Mouse (Mus musculus) intestine, embryonic 15.5 days (tissue): Measurements from ENCODE around the gene Sdf4. TPM values are rescaled to one million over a fixed set of nuclear protein-coding genes. Genes with fewer than 3 reads are reported as not detected.

ENCODE experiments used
- ATAC-seq: fragments of 200-750 bp; cut with Nextera tagmentation; 2 replicates; pipeline ENCODE4 v1.8.0; 2017; ENCODE audit warnings: moderate TSS enrichment, moderate library complexity
- H3K27ac ChIP-seq: fragments of 300-500 bp; sonication (generic); 2 replicates; pipeline ENCODE4 v1.5.1; 2015; ENCODE audit warnings: mild to moderate bottlenecking, inconsistent platforms
- H3K27me3 ChIP-seq: fragments of 300-500 bp; sonication (generic); replicated peaks from 2 replicates; pipeline ENCODE4 v1.6.1; 2015; ENCODE audit warnings: inconsistent platforms
- H3K36me3 ChIP-seq: fragments of 300-500 bp; sonication (generic); 2 replicates; pipeline ENCODE4 v1.6.1; 2015; ENCODE audit warnings: inconsistent platforms
- H3K4me1 ChIP-seq: fragments of 300-500 bp; sonication (generic); replicated peaks from 2 replicates; pipeline ENCODE4 v1.6.1; 2015; ENCODE audit warnings: inconsistent platforms
- H3K4me2 ChIP-seq: fragments of 300-500 bp; sonication (generic); replicated peaks from 2 replicates; pipeline ENCODE4 v1.6.1; 2015; ENCODE audit warnings: mild to moderate bottlenecking, inconsistent platforms
- H3K4me3 ChIP-seq: fragments of 300-500 bp; sonication (generic); replicated peaks from 2 replicates; pipeline ENCODE4 v1.5.1; 2015; ENCODE audit warnings: inconsistent platforms
- H3K9ac ChIP-seq: fragments of 300-500 bp; sonication (generic); 2 replicates; pipeline ENCODE4 v1.6.1; 2015; ENCODE audit warnings: inconsistent platforms
- H3K9me3 ChIP-seq: fragments of 300-500 bp; sonication (generic); 2 replicates; pipeline ENCODE4 v1.6.1; 2016; ENCODE audit warnings: inconsistent platforms
- WGBS: fragments of 180-500 bp; shearing (Covaris S2); methylation state at CpG from one replicate; pipeline ENCODE4 v1.1.7; 2015; 5-methylcytosine and 5-hydroxymethylcytosine counted together
- polyA plus RNA-seq: library from polyadenylated mRNA; unstranded; fragments of >200 nt; fragmentation: Nextera tagmentation; extraction: Ambion mirVana; gene quantifications from 2 replicates; pipeline ENCODE4 v1.2.1, GENCODE M21; 2015

The Sdf4 gene
- polyA plus RNA-seq, 1 experiment from 2014 or later, result 154 TPM

GRCm38 (mm10) chr4:156014436-156014835 lies 21.8 kb downstream of the Sdf4 start:
- H3K4me3 ChIP-seq, result no peak overlapping the region
- no peak overlapping the region for H3K27ac ChIP-seq
- ATAC-seq, result no peak
- peaks cover 24% of the 10 kb centered on the region for H3K36me3 ChIP-seq
- 86% methylated on average over 2 of the region's 2 CpGs for WGBS
- H3K9me3 ChIP-seq, result no peaks in the 10 kb centered on the region
- H3K9ac ChIP-seq, result no peak overlapping the region
- H3K4me2 ChIP-seq, result no peak overlapping the region
- no peaks in the 10 kb centered on the region for H3K27me3 ChIP-seq
- H3K4me1 ChIP-seq, result no peaks in the 10 kb centered on the region

DNA sequence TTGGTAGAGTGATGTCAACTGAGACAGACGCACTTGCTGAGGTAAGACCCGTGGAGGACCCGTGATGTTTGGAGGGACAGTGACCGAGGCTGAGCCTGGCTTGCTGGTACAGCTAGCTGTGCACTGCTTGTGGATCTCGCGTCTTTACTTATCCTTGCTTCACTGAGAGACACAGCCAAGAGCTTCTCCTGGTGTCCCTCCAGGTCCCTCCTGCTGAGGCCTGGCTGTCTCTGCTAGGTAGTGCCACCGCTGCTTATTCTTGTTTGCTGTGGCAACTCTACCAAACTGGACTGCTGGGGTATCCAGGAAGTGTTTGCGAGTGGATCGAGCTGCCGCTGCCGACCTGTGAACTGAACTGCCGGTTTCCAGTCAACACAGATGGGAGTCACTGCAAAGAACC lies 27.1 kb downstream of the Sdf4 start:
- no peaks in the 10 kb centered on the region for H3K4me1 ChIP-seq
- ATAC-seq, result no peak
- WGBS, result 88% methylated on average over 12 of the region's 12 CpGs
- no peaks in the 10 kb centered on the region for H3K9me3 ChIP-seq
- H3K4me2 ChIP-seq, result no peak overlapping the region
- no peak overlapping the region for H3K27ac ChIP-seq
- H3K9ac ChIP-seq, result no peak overlapping the region
- no peaks in the 10 kb centered on the region for H3K27me3 ChIP-seq
- H3K36me3 ChIP-seq, result no peaks in the 10 kb centered on the region
- H3K4me3 ChIP-seq, result no peak overlapping the region

DNA sequence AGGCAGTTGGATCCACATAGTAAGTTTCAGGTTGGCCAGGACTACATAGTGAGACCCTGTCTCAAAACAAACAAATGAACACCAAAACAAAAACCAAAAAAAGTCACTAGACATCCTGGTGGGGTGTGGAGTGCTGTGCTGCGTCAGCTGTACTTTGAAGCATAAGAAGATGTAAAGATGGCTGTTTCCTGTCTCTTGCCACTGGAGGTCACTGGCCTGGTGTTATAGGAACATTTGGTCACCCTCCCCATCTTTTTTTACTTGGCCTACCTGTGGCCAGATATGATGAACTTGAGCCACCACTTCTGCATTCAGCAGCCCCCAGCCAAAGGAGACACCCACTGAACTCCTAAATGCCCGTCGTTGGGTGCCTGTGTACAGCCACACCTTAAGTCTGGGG lies 28.7 kb downstream of the Sdf4 start:
- Histone ChIP-seq H3K4me2 (no peak overlapping the region), H3K27ac (no peak overlapping the region), H3K9me3 (no peaks in the 10 kb centered on the region), H3K36me3 (no peaks in the 10 kb centered on the region), H3K9ac (no peak overlapping the region), H3K27me3 (no peaks in the 10 kb centered on the region), H3K4me1 (0 out of 2 replicates have a peak, but pooled peaks cover 5% of the 10 kb centered on the region), H3K4me3 (no peak overlapping the region)
- no peak for ATAC-seq
- 58% methylated on average over 3 of the region's 3 CpGs for WGBS

- 54% methylated on average over 9 of the region's 9 CpGs for WGBS
- H3K9me3 ChIP-seq, result no peaks in the 10 kb centered on the region
- ATAC-seq, result no peak
- H3K27me3 ChIP-seq, result no peaks in the 10 kb centered on the region
- H3K4me2 ChIP-seq, result no peak overlapping the region
- H3K4me1 ChIP-seq, result 0 out of 2 replicates have a peak, but pooled peaks cover 5% of the 10 kb centered on the region
- H3K36me3 ChIP-seq, result no peaks in the 10 kb centered on the region
- no peak overlapping the region for H3K4me3 ChIP-seq
- no peak overlapping the region for H3K9ac ChIP-seq
- no peak overlapping the region for H3K27ac ChIP-seq
These were observed 29.3 kb downstream of the Sdf4 start for GRCm38 (mm10) chr4:156021942-156022419.

DNA sequence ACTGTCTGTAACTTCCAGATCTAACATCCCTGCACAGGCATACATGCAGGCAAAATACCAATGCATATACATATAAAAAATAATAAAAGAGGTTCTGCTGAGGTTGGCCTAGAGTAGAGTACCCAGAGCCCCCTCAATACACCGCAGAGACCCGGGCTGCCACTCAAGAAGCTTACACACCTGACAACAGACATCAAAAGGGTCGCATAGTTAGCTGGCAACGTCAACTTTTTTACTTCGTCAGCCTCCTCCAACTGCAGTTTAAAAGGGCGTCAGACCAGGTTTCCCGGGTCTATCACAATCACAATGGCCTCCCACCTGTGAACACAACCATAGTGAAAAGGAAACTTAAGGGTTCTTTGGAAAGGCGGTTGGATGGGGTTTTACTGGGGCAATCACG lies 30.8 kb downstream of the Sdf4 start:
- 85% methylated on average over 9 of the region's 9 CpGs for WGBS
- no peaks in the 10 kb centered on the region for H3K9me3 ChIP-seq
- H3K36me3 ChIP-seq, result 0 out of 2 replicates have a peak, but pooled peaks cover 2% of the 10 kb centered on the region
- H3K4me2 ChIP-seq, result no peak overlapping the region
- H3K4me1 ChIP-seq, result 0 out of 2 replicates have a peak, but pooled peaks cover 5% of the 10 kb centered on the region
- no peaks in the 10 kb centered on the region for H3K27me3 ChIP-seq
- no peak overlapping the region for H3K4me3 ChIP-seq
- no peak for ATAC-seq
- no peak overlapping the region for H3K9ac ChIP-seq
- H3K27ac ChIP-seq, result no peak overlapping the region

DNA sequence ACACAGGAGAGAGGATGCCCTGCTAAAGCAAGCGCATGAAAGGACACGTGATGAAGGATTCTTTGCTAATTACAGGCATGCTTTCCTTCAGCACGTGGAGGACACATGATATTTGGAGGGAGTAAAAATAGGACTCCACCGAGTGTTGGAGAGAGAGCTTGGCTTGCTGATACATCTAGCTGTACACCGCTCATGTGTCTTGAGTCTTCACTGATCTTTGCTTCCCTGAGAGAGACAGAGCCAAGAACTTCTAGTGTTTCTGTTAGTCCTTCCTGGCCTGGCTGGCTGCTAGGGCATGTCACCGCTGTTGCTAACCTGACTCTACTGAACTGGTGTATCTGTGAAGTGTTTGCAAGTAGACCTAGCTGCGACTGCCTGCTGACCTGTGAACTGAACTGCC lies 31.5 kb downstream of the Sdf4 start:
- H3K9ac ChIP-seq, result no peak overlapping the region
- no peaks in the 10 kb centered on the region for H3K27me3 ChIP-seq
- H3K9me3 ChIP-seq, result no peaks in the 10 kb centered on the region
- H3K4me2 ChIP-seq, result no peak overlapping the region
- 94% methylated on average over 7 of the region's 7 CpGs for WGBS
- H3K36me3 ChIP-seq, result 0 out of 2 replicates have a peak, but pooled peaks cover 2% of the 10 kb centered on the region
- H3K4me3 ChIP-seq, result no peak overlapping the region
- ATAC-seq, result no peak
- H3K27ac ChIP-seq, result no peak overlapping the region
- 0 out of 2 replicates have a peak, but pooled peaks cover 5% of the 10 kb centered on the region for H3K4me1 ChIP-seq

- Histone ChIP-seq H3K9ac (no peak within 1 kb of the TSS), H3K36me3 (0 out of 2 replicates have a peak, but pooled peaks cover 2% of the 10 kb centered on the region), H3K27ac (no peak within 1 kb of the TSS), H3K4me1 (peaks cover 14% of the 10 kb centered on the region), H3K4me2 (no peak within 1 kb of the TSS), H3K4me3 (no peak within 1 kb of the TSS), H3K9me3 (no peaks in the 10 kb centered on the region), H3K27me3 (no peaks in the 10 kb centered on the region)
- ATAC-seq, result no peak
- WGBS, result 33% methylated on average over 4 of the region's 4 CpGs
These were observed 33.3 kb downstream of the Sdf4 start, which contains the start of gene Tnfrsf18 for GRCm38 (mm10) chr4:156026013-156026412. TSS of gene Tnfrsf18 (plus strand) at chr4:156026164.

- WGBS, result 89% methylated on average over 7 of the region's 7 CpGs
- H3K9ac ChIP-seq, result no peak overlapping the region
- ATAC-seq, result no peak
These were observed 35.9 kb downstream of the Sdf4 start for GRCm38 (mm10) chr4:156028580-156028979.

DNA sequence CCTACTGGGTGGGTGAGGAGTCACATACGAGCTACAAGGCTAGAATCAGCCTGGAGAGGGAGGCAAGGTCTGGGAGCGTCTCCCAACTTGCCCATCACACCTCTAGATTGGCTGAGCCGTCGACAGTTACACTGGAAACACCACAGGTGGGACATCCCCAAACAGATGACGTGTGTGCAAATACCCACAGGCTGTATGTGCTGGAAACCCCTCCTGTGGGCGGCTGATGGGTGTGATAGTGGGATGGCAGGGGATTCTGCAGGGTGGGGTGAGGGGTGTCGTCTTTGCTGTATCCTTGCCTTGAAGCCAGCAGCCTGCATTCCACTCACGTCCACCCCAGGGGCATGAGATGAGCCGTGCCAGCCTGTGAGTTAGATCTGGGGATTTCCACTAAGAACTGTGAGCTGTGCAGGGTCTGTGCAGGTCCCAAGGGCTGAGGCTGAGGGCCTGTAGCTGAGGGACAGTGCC lies 38.0 kb downstream of the Sdf4 start:
- Histone ChIP-seq H3K4me1 (peaks cover 23% of the 10 kb centered on the region), H3K4me3 (peak overlapping the region; percentile 59), H3K27me3 (peaks cover 8% of the 10 kb centered on the region), H3K9me3 (no peaks in the 10 kb centered on the region), H3K9ac (peak overlapping the region; percentile 63), H3K4me2 (peak overlapping the region; percentile 78), H3K27ac (peak overlapping the region; percentile 93; the same call in 1 of the 2 replicates), H3K36me3 (0 out of 2 replicates have a peak, but pooled peaks cover 2% of the 10 kb centered on the region)
- peak; percentile 4; the same call in 1 of the 2 replicates for ATAC-seq
- 43% methylated on average over 9 of the region's 9 CpGs for WGBS

More at GRCm38 (mm10) chr4:156028580-156028979, 35.9 kb downstream of the Sdf4 start:
- Histone ChIP-seq H3K4me2 (no peak overlapping the region), H3K9me3 (no peaks in the 10 kb centered on the region), H3K27me3 (no peaks in the 10 kb centered on the region), H3K4me1 (peaks cover 23% of the 10 kb centered on the region), H3K4me3 (no peak overlapping the region), H3K36me3 (0 out of 2 replicates have a peak, but pooled peaks cover 2% of the 10 kb centered on the region), H3K27ac (no peak overlapping the region)

DNA sequence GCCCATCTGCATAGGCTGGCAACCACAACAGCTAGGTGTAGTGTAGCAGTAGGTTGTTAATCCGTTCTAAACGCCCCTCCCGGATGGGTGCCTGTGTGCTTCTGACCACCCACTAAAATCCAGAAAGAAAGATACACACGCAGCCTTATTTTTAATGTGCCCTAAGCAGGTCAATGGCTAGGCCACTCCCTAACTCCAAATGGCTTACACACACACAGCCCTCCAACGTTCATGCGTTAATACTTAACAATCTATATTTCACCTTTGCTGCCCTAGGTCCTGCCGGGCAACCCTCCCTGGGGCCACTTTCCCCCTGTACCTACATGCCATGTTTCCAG lies 38.6 kb downstream of the Sdf4 start:
- H3K4me2 ChIP-seq, result peak overlapping the region; percentile 78
- peak overlapping the region; percentile 93 for H3K27ac ChIP-seq
- peaks cover 19% of the 10 kb centered on the region for H3K4me1 ChIP-seq
- H3K27me3 ChIP-seq, result peaks cover 11% of the 10 kb centered on the region
- H3K4me3 ChIP-seq, result peak overlapping the region; percentile 59
- H3K9ac ChIP-seq, result peak overlapping the region; percentile 63
- WGBS, result 4% methylated on average over 7 of the region's 7 CpGs
- no peaks in the 10 kb centered on the region for H3K9me3 ChIP-seq
- peak; percentile 64 for ATAC-seq
- H3K36me3 ChIP-seq, result 0 out of 2 replicates have a peak, but pooled peaks cover 2% of the 10 kb centered on the region

DNA sequence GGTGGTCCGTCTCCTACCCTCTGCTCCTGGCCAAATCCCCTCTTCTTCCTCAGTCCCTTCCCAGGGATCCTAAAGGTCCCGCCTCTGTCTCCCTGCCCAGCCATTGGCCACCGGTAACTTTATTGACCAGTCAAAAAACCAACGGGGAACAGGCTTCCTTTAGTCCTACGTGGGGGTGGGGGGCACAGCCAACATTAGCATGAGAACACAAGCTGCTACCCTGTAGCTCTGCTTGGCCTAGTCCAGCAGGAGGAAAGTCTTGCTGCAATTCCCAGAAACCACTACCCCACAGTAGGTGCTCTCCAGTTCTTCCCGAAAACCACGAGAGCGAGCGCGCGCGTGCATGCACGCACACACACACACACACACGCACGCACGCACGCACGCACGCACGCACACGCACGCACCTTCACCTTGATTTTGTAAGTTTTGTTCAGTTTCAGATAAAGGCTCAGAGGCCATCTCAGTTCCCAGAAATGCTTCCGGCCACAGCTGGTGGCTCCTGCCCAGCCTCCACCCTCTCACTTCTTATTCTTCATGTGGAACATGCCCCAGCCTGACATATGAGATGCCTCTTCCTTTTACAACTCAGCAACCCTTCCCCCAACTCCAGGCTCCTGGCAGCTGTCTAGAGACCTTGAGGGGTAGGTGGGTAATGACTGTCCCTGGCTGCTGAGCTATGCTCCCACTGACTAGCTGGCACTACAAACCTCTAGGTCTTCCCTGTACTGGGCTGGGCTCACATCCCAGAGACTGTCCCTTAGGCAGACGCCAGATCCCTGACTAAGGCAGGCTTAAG lies 39.1 kb downstream of the Sdf4 start:
- WGBS, result under 1% methylated on average over 24 of the region's 24 CpGs
- peak overlapping the region; percentile 93 for H3K27ac ChIP-seq
- 0 out of 2 replicates have a peak, but pooled peaks cover 2% of the 10 kb centered on the region for H3K36me3 ChIP-seq
- H3K9me3 ChIP-seq, result no peaks in the 10 kb centered on the region
- ATAC-seq, result peak; percentile 93
- H3K27me3 ChIP-seq, result peaks cover 12% of the 10 kb centered on the region
- H3K4me1 ChIP-seq, result peaks cover 18% of the 10 kb centered on the region
- peak overlapping the region; percentile 59 for H3K4me3 ChIP-seq
- peak overlapping the region; percentile 63 for H3K9ac ChIP-seq
- H3K4me2 ChIP-seq, result peak overlapping the region; percentile 78

DNA sequence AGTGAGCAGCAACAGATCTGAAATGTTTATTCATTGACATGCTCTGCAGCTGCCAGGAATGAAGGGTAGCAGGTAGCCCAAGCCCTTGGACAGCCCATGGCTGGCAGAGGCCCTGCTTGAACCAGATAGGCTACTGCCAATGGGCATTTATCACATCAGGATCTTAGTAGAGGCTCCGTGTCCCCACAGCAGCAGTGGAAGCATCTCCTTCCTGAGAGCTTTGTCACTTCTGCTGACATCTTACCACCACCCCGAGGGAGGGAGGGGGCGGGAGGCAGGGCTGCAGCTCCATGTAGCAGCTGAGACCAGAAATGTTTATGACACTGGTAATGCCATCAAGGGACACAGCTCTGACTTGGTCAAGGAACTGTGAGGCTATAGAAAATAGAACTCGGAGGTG lies 40.2 kb downstream of the Sdf4 start:
- H3K9ac ChIP-seq, result no peak overlapping the region
- H3K27me3 ChIP-seq, result peaks cover 12% of the 10 kb centered on the region
- H3K9me3 ChIP-seq, result no peaks in the 10 kb centered on the region
- peaks cover 18% of the 10 kb centered on the region for H3K4me1 ChIP-seq
- 0 out of 2 replicates have a peak, but pooled peaks cover under 1% of the 10 kb centered on the region for H3K36me3 ChIP-seq
- WGBS, result 81% methylated on average over 4 of the region's 4 CpGs
- no peak overlapping the region; the same call in 1 of the 2 replicates for H3K27ac ChIP-seq
- ATAC-seq, result no peak
- no peak overlapping the region for H3K4me3 ChIP-seq
- H3K4me2 ChIP-seq, result no peak overlapping the region
